Mouse (Mus musculus) adipose tissue, adult 10 weeks (tissue): ENCODE results near the gene Olfr770. TPM values are rescaled to one million over a fixed set of nuclear protein-coding genes. Genes with fewer than 3 reads are reported as not detected.

Experiments used
- polyA plus RNA-seq: library from polyadenylated mRNA; stranded (reverse); fragments of 350-450 nt; fragmentation: Illumina TruSeq; extraction: RNeasy Lipid Tissue Mini Kit (QIAGEN cat#74804); gene quantifications from one replicate; pipeline ENCODE4 v1.2.3, GENCODE M21; 2014; ENCODE audit warnings: low read depth, low replicate concordance

Olfr770 gene
- not detected for polyA plus RNA-seq

DNA sequence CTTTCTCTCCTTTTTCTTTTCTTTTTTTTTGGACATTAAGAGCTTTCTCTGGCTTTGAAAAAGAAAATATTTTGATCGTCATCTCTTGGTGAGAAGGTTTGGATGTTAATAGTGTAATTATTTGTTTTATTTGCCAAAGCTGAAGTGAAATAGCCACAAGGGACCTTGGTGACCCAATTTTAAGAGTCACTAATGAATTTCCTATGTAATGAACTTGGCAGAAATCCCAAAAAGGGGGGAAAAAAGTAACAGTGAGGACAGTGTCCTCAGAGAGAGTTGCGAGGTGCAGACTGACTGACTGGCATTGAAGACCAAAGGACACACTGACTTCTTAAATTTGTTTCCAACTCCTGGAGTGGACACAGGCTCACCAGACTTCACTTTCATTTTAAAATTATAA is at the start of gene Olfr770:
TSS of gene Olfr770 (minus strand) at position 101 of the 400 bp plus-strand sequence.

DNA sequence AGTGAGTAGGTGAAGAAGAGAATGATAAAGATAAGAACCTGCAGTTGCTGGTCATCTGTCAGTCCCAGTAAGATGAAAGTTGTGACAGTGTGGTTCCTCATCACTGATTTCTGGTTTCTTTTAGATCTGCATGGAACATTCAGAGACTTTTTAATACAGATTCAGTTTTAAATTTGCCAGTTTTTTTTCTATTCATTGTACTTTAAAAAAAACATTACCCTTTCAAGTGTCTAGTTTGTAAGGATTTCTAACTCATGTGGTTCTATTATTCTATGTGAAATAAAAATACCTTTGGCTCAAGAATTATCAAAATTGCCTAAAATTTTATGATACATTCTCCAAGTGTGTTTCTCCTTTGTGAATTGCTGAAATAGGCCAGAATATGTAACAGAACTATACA is 48.5 kb upstream of the Olfr770 start, which contains the start of gene Olfr773:
TSS of gene Olfr773 (minus strand) at position 101 of the 400 bp plus-strand sequence.

DNA sequence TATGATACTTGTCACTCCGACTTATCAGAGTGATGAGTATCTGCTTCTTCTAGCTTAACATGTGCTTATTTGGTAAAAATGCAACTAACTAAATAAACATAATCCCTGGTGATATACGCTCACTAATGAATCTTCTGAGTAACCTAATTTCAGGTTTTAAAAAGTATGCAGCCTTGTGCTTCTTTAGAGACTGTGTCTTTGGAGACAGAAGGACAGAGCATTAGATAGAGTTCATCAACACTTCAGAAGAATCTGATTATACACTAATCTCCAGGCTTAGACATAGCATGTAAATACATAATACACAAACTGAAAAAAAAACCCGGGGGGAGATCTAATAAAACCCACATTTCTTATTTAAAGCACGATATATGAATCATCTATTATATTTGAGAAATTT is 39.0 kb upstream of the Olfr770 start, which contains the start of gene Olfr772:
TSS of gene Olfr772 (minus strand) at position 101 of the 400 bp plus-strand sequence.

DNA sequence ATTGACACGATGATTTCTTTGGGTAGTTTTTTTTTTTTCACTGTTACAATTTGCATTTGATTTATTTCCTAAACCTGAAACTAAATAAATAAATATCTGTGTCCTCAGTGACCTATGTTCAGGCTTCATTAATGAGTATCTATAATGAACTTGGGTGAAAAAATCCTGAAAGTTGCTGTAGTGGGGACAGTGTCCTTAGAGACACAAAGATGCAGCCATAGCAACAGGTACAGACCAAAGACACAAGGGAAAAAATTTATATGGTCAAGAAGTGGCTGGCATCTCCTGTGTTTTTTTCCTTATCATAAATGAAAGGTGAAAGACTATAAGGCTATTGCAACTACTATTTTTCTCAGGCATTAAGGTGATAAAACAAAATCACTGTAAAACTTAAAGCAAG is 25.9 kb upstream of the Olfr770 start, which contains the start of gene Olfr771:
TSS of gene Olfr771 (minus strand) at position 101 of the 400 bp plus-strand sequence.

DNA sequence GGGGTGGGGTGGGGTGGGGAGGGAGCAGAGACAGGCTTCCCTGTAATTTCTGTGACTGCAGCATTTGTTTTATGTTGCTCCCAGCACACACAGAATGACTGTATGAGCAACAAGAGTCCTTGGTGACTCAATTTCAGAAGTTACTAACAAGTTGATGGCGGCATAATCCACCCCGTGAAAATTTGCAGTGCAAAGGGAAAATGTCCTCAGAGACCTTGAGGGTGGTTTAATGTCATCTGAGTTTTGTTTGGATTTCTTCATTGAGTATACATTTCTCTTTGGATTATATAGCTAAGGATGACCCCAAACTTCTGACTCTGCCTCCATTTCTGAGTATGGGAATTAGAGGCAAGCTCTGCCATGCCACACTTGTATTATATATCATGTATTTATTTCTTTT is 21.0 kb downstream of the Olfr770 start, which contains the start of gene Olfr769:
TSS of gene Olfr769 (minus strand) at position 101 of the 400 bp plus-strand sequence.

DNA sequence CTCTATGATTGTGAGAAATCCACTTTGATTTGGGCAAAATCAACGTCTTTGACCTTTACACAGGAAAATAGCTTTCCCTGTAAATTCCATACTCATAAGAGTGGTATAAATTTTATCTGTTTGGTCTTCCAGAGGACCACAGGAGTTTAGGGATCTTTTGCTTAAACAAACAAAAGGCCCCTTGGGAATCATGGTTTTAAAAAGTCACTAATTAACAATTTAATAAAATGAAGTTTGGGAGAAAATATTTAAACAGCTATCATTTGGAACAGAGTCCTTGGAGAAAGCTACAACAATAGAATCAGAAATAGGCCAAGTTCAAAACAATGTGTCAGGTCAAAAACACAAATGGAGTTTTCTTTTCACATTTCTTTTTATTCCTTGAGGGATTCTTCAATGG is 39.5 kb downstream of the Olfr770 start, which contains the start of gene Olfr768:
TSS of gene Olfr768 (minus strand) at position 101 of the 400 bp plus-strand sequence.

DNA sequence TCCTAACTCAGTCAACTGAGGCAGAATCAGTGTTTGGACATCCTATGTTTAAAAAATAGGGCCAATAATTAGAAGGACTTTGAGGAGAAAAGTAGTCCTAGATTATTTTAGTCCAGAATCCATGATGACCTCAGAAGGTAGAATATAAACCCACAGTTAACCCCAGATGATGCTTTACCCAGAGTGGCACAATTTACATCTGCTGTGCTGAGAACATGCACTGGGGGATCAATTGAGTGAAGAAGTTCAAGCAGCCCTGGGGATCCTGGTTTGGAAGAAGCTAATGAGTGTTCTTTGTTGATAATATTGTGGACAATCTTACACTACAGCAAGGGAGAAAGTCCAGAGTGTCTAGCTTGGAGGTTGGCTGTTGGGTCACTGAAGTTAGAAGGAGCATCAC is 56.0 kb downstream of the Olfr770 start, which contains the start of gene Olfr767:
TSS of gene Olfr767 (minus strand) at position 101 of the 400 bp plus-strand sequence.

Other genes with a start within 250 kb of the Olfr770 start
- gene Gdf11, start 247.3 kb downstream of the Olfr770 start, polyA plus RNA-seq = 1.6 TPM
- gene Cd63, start 238.0 kb downstream of the Olfr770 start, polyA plus RNA-seq = 549 TPM
- 16.9 TPM for gene Rdh5, start 216.1 kb downstream of the Olfr770 start, polyA plus RNA-seq
- 277 TPM for gene Bloc1s1, start 215.0 kb downstream of the Olfr770 start, polyA plus RNA-seq
- 54.8 TPM for gene Itga7, start 205.2 kb downstream of the Olfr770 start, polyA plus RNA-seq
- 4.7 TPM for gene Mettl7b, start 178.0 kb downstream of the Olfr770 start, polyA plus RNA-seq
- gene Olfr9, start 149.6 kb downstream of the Olfr770 start, polyA plus RNA-seq = not detected
- not detected for gene Olfr763, start 128.2 kb downstream of the Olfr770 start, polyA plus RNA-seq
- not detected for gene Olfr764-ps1, start 99.1 kb downstream of the Olfr770 start, polyA plus RNA-seq
- not detected for gene Olfr765, start 89.0 kb downstream of the Olfr770 start, polyA plus RNA-seq
- not detected for gene Olfr766-ps1, start 70.0 kb downstream of the Olfr770 start, polyA plus RNA-seq
- gene Olfr767, start 56.1 kb downstream of the Olfr770 start, polyA plus RNA-seq = not detected
- gene Olfr768, start 39.6 kb downstream of the Olfr770 start, polyA plus RNA-seq = not detected
- not detected for gene Olfr769, start 21.1 kb downstream of the Olfr770 start, polyA plus RNA-seq
- not detected for gene Olfr771, start 25.8 kb upstream of the Olfr770 start, polyA plus RNA-seq
- not detected for gene Olfr772, start 38.9 kb upstream of the Olfr770 start, polyA plus RNA-seq
- gene Olfr773, start 48.4 kb upstream of the Olfr770 start, polyA plus RNA-seq = not detected
- not detected for gene Olfr774, start 97.2 kb upstream of the Olfr770 start, polyA plus RNA-seq
- gene Olfr775, start 109.4 kb upstream of the Olfr770 start, polyA plus RNA-seq = not detected
- gene Olfr776, start 120.1 kb upstream of the Olfr770 start, polyA plus RNA-seq = not detected
- gene Olfr777, start 132.5 kb upstream of the Olfr770 start, polyA plus RNA-seq = not detected
- gene Olfr780, start 179.1 kb upstream of the Olfr770 start, polyA plus RNA-seq = not detected
- gene Olfr781, start 189.9 kb upstream of the Olfr770 start, polyA plus RNA-seq = not detected
- not detected for gene Olfr782, start 209.9 kb upstream of the Olfr770 start, polyA plus RNA-seq
- not detected for gene Olfr784, start 245.1 kb upstream of the Olfr770 start, polyA plus RNA-seq